Mouse (Mus musculus) small intestine, adult 2 months (tissue): ENCODE measurements around the gene Castor1.

ENCODE experiments used
- CTCF ChIP-seq: fragments of 200-500 bp; IDR thresholded peaks from 2 replicates; pipeline ENCODE4 v1.5.1; 2012; ENCODE audit warnings: low read depth, mild to moderate bottlenecking, control low read depth, inconsistent platforms, low read length, moderate library complexity, mixed read lengths; ENCODE audit not compliant: insufficient replicate concordance, insufficient read length; ENCODE audit errors: extremely low read depth
- POLR2A ChIP-seq: fragments of 200-500 bp; IDR thresholded peaks from 2 replicates; pipeline ENCODE4 v1.6.1; 2012; ENCODE audit warnings: low read depth, mild to moderate bottlenecking, control low read depth, inconsistent platforms, low read length, moderate library complexity

DNA sequence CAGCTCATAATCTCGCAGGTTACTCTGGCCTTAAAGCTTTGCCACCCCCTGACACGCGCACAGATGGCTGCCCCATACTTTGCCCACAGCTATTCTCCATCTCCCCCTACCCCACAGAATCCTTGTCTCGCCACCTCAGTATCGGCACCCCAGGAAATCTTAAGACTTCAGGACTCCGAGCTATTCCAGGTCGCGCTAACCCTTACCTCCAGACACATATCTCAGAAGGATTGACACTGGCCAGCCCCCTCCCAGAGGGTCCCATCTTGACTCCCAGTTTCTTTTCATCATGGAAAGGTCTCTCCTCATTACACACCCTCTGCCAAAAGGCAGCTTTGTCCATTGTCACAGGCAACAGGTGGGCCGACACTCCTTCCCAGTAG, 30.7 kb upstream of the Castor1 start:
- TF ChIP-seq POLR2A (no peak), CTCF (no peak)
